Mouse (Mus musculus) bone marrow, adult 2 months (tissue): Measurements from ENCODE around the gene Isyna1.

Experiments
- CTCF ChIP-seq: fragments of 200-500 bp; IDR thresholded peaks from 2 replicates; pipeline ENCODE4 v1.5.1; 2011; ENCODE audit warnings: low read length, control low read depth; ENCODE audit not compliant: control insufficient read depth, insufficient read depth
- POLR2A ChIP-seq: fragments of 200-500 bp; IDR thresholded peaks from 2 replicates; pipeline ENCODE4 v1.6.1; 2011; ENCODE audit warnings: low read depth, mild to moderate bottlenecking, control low read depth, low read length, borderline replicate concordance; ENCODE audit not compliant: control insufficient read depth

DNA sequence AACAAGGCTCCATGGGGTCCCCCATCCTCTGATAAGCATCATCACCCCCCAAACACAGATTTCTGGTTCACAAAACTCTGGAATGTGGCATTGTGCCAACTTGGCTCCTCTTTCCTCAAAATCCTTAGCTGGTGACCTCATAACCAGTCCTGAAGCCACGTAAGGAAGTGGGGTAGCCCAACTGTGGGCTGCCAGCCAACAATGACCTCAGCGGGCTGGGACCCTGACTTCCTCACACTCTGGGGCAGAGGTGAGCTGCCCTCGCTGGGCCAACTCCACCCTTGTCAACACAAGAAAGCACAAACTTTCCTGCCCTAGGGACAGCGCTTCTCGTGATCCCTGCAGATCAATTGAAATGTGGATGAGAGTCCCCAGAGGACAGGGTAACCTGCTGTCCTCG lies 39.9 kb downstream of the Isyna1 start:
- no peak for TF ChIP-seq CTCF
- no peak for TF ChIP-seq POLR2A
